Mouse (Mus musculus) ovary, adult 18-20 months (tissue): ENCODE measurements around the gene Ms4a10.

Experiments used
- DNase-seq: peaks from one replicate; pipeline ENCODE4 v3.0.0; 2022; ENCODE audit warnings: low spot score, mixed read lengths

The Ms4a10 gene

GRCm38 (mm10) chr19:10959085-10959977 is 15.1 kb downstream of the Ms4a10 start:
- no peak for DNase-seq

GRCm38 (mm10) chr19:10952021-10952939 is 22.2 kb downstream of the Ms4a10 start:
- DNase-seq = no peak

GRCm38 (mm10) chr19:10949558-10949957 is 24.9 kb downstream of the Ms4a10 start:
- DNase-seq = no peak

- DNase-seq = peak; percentile 92
Observed at GRCm38 (mm10) chr19:10949112-10949511, 25.4 kb downstream of the Ms4a10 start, which contains the start of gene Ccdc86. Ccdc86 (minus strand) TSS chr19:10949266.

- no peak for DNase-seq
Observed at GRCm38 (mm10) chr19:10948416-10948815, 26.1 kb downstream of the Ms4a10 start.

- DNase-seq = no peak
Observed at GRCm38 (mm10) chr19:10947219-10947618, 27.3 kb downstream of the Ms4a10 start.

GRCm38 (mm10) chr19:10946506-10946905 is 28.0 kb downstream of the Ms4a10 start:
- no peak for DNase-seq

GRCm38 (mm10) chr19:10943955-10944354 is 30.5 kb downstream of the Ms4a10 start:
- no peak for DNase-seq

GRCm38 (mm10) chr19:10940801-10941457 is 33.5 kb downstream of the Ms4a10 start:
- DNase-seq = no peak

- peak; percentile 57 for DNase-seq
Observed at GRCm38 (mm10) chr19:10940097-10940800, 34.2 kb downstream of the Ms4a10 start.

GRCm38 (mm10) chr19:10938771-10939170 is 35.7 kb downstream of the Ms4a10 start:
- DNase-seq = no peak

- DNase-seq = no peak
Observed at GRCm38 (mm10) chr19:10937110-10937563, 37.3 kb downstream of the Ms4a10 start, which contains the start of gene Ptgdr2. Ptgdr2 (plus strand) TSS chr19:10937160.

- no peak for DNase-seq
Observed at GRCm38 (mm10) chr19:10936077-10936476, 38.4 kb downstream of the Ms4a10 start.

GRCm38 (mm10) chr19:10935029-10935428 is 39.4 kb downstream of the Ms4a10 start:
- no peak for DNase-seq

GRCm38 (mm10) chr19:10930641-10931040 is 43.8 kb downstream of the Ms4a10 start:
- DNase-seq = no peak

GRCm38 (mm10) chr19:10926666-10927065 is 47.8 kb downstream of the Ms4a10 start:
- no peak for DNase-seq

- no peak for DNase-seq
Observed at GRCm38 (mm10) chr19:10926123-10926621, 48.3 kb downstream of the Ms4a10 start.

- no peak for DNase-seq
Observed at GRCm38 (mm10) chr19:10924220-10924619, 50.2 kb downstream of the Ms4a10 start.

- no peak for DNase-seq
Observed at GRCm38 (mm10) chr19:10921058-10921457, 53.4 kb downstream of the Ms4a10 start.

GRCm38 (mm10) chr19:10920532-10920931 is 53.9 kb downstream of the Ms4a10 start, which contains the start of gene Zp1:
Zp1 (minus strand) TSS chr19:10920632.
- no peak for DNase-seq
